Mouse (Mus musculus): ENCODE data around the gene Rgl3.

DNA sequence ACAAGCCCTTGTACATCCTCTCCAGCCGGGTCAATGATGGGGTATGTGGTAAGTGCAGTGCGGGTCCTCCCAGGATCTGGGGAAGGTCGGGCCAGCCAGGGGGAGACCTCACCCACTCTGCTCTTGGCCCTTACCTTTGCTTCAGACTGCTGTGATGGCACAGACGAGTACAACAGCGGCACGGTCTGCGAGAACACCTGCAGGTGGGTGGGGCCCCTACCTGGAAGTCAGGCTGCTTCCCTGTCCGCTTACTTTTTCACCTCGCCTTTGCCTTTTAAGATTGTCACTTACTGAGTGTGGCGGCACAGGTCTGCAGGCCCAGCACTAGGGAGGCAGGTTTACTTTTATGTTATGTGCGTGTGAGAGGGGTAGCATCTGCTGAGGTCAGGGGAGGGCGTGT lies 15.3 kb upstream of the Rgl3 start:
- TF ChIP-seq CTCF (conservative IDR thresholded peaks at IDR 0.05 in 1 of 2, IDR thresholded peaks at IDR 0.05 in 1 of 2; ENCODE audit: low read depth in 2 of 2, low read length in 2 of 2) (no peak), MEF2A (IDR thresholded peaks at IDR 0.05; ENCODE audit: borderline replicate concordance, low read depth, low read length) (no peak), CHD2 (IDR thresholded peaks at IDR 0.05; ENCODE audit: low read length) (no peak), POLR2A (IDR thresholded peaks at IDR 0.05; ENCODE audit: low read depth, low read length) (no peak), POLR2AphosphoS2 (IDR thresholded peaks at IDR 0.05; ENCODE audit: low read depth, low read length) (no peak), NRF1 (IDR thresholded peaks at IDR 0.05; ENCODE audit: low read depth, low read length) (no peak), MYC (IDR thresholded peaks at IDR 0.05; ENCODE audit: low read depth, low read length) (no peak), KAT2A (IDR thresholded peaks at IDR 0.05; ENCODE audit: insufficient replicate concordance, low read length) (no peak), GABPA (IDR thresholded peaks at IDR 0.05; ENCODE audit: insufficient replicate concordance, low read depth, low read length) (no peak)
